Mouse (Mus musculus) midbrain, postnatal 0 days (tissue): ENCODE measurements around the gene Nrxn1. TPM values are rescaled to one million over a fixed set of nuclear protein-coding genes. Genes with fewer than 3 reads are reported as not detected.
A peak's percentile ranks its signal among the peaks of the same experiment; 100 is the strongest.

Experiments used
- ATAC-seq: fragments of 200-750 bp; cut with Nextera tagmentation; 2 replicates; pipeline ENCODE4 v1.8.0; 2017; ENCODE audit warnings: moderate number of reproducible peaks, mild to moderate bottlenecking, moderate TSS enrichment, moderate library complexity; ENCODE audit not compliant: low FRiP score
- DNase-seq: peaks from one replicate; pipeline ENCODE4 v3.0.0-alpha.2; 2015; ENCODE audit warnings: low spot score
- H3K27ac ChIP-seq: fragments of 300-500 bp; sonication (generic); 2 replicates; pipeline ENCODE4 v1.5.1; 2014; ENCODE audit warnings: low read depth, mild to moderate bottlenecking, low read length, mixed read lengths
- H3K27me3 ChIP-seq: fragments of 300-500 bp; sonication (generic); 2 replicates; pipeline ENCODE4 v1.6.1; 2014; ENCODE audit warnings: low read length, control low read depth, mixed read lengths; ENCODE audit not compliant: insufficient read depth
- H3K36me3 ChIP-seq: fragments of 300-500 bp; sonication (generic); 2 replicates; pipeline ENCODE4 v1.6.1; 2014; ENCODE audit warnings: low read length, control low read depth, mixed read lengths; ENCODE audit not compliant: insufficient read depth
- H3K4me1 ChIP-seq: fragments of 300-500 bp; sonication (generic); 2 replicates; pipeline ENCODE4 v1.6.1; 2014; ENCODE audit warnings: mild to moderate bottlenecking, control low read depth, antibody characterized with exemption, low read length, mixed read lengths; ENCODE audit not compliant: insufficient read depth
- H3K4me2 ChIP-seq: fragments of 300-500 bp; sonication (generic); 2 replicates; pipeline ENCODE4 v1.6.1; 2014; ENCODE audit warnings: low read depth, mild to moderate bottlenecking, low read length, mixed read lengths; ENCODE audit not compliant: poor library complexity, severe bottlenecking
- H3K4me3 ChIP-seq: fragments of 300-500 bp; sonication (generic); 2 replicates; pipeline ENCODE4 v1.5.1; 2014; ENCODE audit warnings: low read depth, mild to moderate bottlenecking, low read length, moderate library complexity
- H3K9ac ChIP-seq: fragments of 300-500 bp; sonication (generic); replicated peaks from 2 replicates; pipeline ENCODE4 v1.6.1; 2014; ENCODE audit warnings: mild to moderate bottlenecking, low read length, moderate library complexity, mixed read lengths; ENCODE audit not compliant: poor library complexity, severe bottlenecking
- H3K9me3 ChIP-seq: fragments of 300-500 bp; sonication (generic); 2 replicates; pipeline ENCODE4 v1.6.1; 2016; ENCODE audit warnings: low read length, control low read depth
- CTCF ChIP-seq: IDR thresholded peaks from 2 replicates; pipeline ENCODE4 v1.5.1; 2016; ENCODE audit warnings: antibody characterized with exemption, mild to moderate bottlenecking
- WGBS: fragments of 180-500 bp; shearing (Covaris S2); extraction: QIAGEN DNeasy Blood & Tissue Kit; methylation state at CpG from one replicate; pipeline ENCODE4 v1.1.7; 2014; 5-methylcytosine and 5-hydroxymethylcytosine counted together
- polyA plus RNA-seq: library from polyadenylated mRNA; unstranded; fragments of >200 nt; fragmentation: Nextera tagmentation; extraction: Ambion mirVana; gene quantifications from 2 replicates; pipeline ENCODE4 v1.2.1, GENCODE M21; 2015
- total RNA-seq: library from RNA; depleted of rRNA; stranded (reverse); fragments of >200 nt; gene quantifications from 2 replicates; pipeline ENCODE4 v1.2.3, GENCODE M21; 2014

Nrxn1 gene
- total and polyA plus RNA-seq, 2 experiments from 2014 or later, result 240 to 472 TPM

DNA sequence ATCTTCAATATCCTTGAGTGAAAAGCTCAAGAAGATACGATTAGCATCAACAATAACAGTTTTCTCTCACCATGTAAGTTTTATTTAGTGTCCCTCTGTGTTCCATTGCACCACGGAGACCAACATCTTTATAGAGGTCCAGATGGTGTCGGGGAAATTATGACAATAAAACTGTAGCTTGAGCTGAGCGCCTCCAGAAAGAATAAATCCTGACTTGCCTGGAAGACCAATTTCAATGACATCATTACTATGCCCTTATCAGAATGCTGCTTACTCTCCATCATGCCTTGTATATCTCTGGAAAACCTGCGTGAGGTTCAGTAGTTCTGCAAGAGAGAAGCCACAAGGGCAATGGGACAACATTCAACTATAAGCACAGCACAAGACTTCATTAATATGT lies 187.7 kb downstream of the Nrxn1 start:
- no peak for ATAC-seq
- H3K27ac ChIP-seq, result no peak overlapping the region
- H3K9ac ChIP-seq, result no peak overlapping the region
- no peaks in the 10 kb centered on the region for H3K27me3 ChIP-seq
- H3K4me3 ChIP-seq, result no peak overlapping the region
- DNase-seq, result no peak
- H3K4me2 ChIP-seq, result no peak overlapping the region
- H3K4me1 ChIP-seq, result no peaks in the 10 kb centered on the region
- no peak for TF ChIP-seq CTCF
- no peaks in the 10 kb centered on the region for H3K9me3 ChIP-seq
- no peaks in the 10 kb centered on the region for H3K36me3 ChIP-seq
- 87% methylated on average over 5 of the region's 5 CpGs for WGBS

DNA sequence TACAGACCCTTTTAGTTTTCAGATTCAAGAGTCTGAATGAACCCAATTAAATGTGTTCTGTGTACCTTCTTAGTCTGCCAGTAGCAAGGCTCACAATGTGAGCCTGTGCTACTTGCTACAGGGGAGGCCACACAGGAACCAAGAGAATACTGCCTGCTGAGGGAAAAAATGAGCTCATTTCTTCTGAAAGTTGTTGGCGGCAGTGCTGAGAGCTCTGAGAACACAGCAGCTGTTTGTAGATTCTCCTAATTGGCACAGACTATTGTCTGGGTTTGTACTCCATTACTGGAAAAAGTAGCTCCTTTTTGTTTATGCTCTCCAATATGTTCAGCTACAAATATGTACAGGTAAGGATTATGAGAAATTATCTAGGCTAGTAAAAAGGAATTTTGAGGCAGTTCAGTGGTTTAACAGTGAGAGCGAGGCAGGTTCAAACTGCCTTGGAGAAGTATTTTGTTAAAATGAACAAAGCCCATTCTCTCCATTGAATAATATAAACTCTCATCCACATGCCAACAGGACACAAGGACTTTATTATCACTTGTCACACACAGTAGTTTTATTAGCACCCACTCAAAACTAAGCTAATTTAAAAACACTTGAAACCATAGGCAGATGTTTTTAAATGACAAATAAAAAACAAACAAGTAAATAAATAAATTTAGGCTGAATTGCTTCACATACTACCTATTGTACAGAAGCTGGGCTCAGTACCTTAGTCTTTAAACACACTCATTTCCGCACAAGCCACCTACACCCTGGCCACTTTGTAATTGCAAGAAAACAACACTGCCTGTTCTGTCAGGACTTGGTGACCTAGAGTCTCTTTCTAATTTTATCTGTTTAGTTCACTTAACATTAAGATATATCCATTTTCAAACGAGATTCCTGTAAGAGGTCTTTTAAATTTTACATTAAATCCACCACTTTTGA lies 200.3 kb downstream of the Nrxn1 start:
- WGBS, result 44% methylated on average over 4 of the region's 4 CpGs
- ATAC-seq, result peak; percentile 77

DNA sequence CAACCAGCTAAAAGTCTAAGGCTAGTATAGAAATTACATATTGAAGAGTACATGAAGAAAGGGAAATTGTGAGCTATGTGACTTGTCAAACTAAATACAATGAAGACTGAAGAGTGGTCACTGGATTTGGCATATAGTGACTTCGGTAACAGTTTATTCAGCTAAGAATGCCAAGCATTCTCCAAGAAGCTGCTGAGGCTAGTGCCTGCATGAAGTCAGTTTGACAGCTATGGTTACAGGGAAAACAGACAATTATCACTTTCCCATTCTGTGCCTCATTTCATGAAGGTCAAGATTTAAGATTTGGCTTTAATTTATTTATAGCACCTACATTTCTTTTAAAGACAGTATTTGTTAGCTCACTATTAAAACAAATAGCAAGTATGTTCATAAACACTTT lies 201.2 kb downstream of the Nrxn1 start:
- Histone ChIP-seq H3K4me3 (no peak overlapping the region), H3K4me2 (no peak overlapping the region), H3K27ac (0 out of 2 replicates have a peak overlapping the region, but pooled peaks have one; percentile 12), H3K9me3 (no peaks in the 10 kb centered on the region), H3K36me3 (no peaks in the 10 kb centered on the region), H3K27me3 (no peaks in the 10 kb centered on the region), H3K9ac (no peak overlapping the region), H3K4me1 (no peaks in the 10 kb centered on the region)
- no peak for DNase-seq
- WGBS, result 67% methylated on average over 1 of the region's 1 CpGs
- no peak for TF ChIP-seq CTCF
- ATAC-seq, result no peak

More for the DNA sequence above, 200.3 kb downstream of the Nrxn1 start:
- Histone ChIP-seq H3K36me3 (no peaks in the 10 kb centered on the region), H3K4me2 (no peak overlapping the region), H3K4me1 (no peaks in the 10 kb centered on the region), H3K27ac (peak overlapping the region; percentile 69), H3K9me3 (no peaks in the 10 kb centered on the region), H3K9ac (no peak overlapping the region), H3K4me3 (no peak overlapping the region), H3K27me3 (no peaks in the 10 kb centered on the region)
- TF ChIP-seq CTCF, result no peak
- DNase-seq, result peak; percentile 82

DNA sequence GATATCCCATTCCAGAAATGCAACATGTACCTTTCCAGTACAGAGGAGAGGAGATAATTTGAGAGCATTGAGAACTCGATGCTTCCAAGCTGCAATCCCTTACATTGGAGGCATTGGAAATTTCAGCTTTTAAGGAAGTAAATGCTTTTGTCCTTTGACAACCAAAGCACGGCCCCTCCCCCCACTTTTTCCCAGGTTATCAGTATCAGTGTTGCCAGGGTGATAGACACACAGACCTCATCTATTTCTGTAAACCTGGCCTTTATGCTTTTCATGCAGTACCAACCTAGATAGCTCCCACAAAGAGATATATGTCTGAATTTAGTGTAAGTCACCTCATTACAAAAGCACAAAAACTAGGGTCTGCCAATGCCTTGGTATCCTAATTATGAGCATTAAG lies 235.6 kb downstream of the Nrxn1 start:
- no peak for ATAC-seq
- no peak overlapping the region for H3K9ac ChIP-seq
- no peaks in the 10 kb centered on the region for H3K36me3 ChIP-seq
- H3K9me3 ChIP-seq, result no peaks in the 10 kb centered on the region
- TF ChIP-seq CTCF, result no peak
- H3K27me3 ChIP-seq, result no peaks in the 10 kb centered on the region
- no peak overlapping the region for H3K27ac ChIP-seq
- no peak for DNase-seq
- no peak overlapping the region for H3K4me3 ChIP-seq
- 40% methylated on average over 2 of the region's 2 CpGs for WGBS
- H3K4me1 ChIP-seq, result peaks cover 8% of the 10 kb centered on the region; the same call in 1 of the 2 replicates
- no peak overlapping the region for H3K4me2 ChIP-seq

DNA sequence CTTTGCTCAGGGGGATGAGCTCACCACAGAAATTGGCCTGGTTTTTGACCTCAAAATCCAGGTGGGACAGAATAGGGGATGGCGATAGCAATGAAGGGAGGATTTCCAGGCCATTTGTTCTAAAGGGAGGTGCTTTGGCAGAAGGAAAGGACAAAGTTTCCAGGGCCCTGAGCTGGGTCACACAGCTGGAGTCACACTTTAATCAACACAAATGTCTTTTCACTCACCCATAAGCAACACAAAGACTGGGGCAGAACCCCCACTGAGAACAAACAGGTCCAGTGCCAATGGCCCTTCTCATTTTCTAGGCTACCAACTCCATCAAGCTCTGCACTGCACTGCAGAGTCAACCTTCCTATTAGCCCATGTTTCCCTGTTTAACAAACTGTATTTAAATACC lies 249.0 kb downstream of the Nrxn1 start:
- TF ChIP-seq CTCF, result no peak
- Histone ChIP-seq H3K4me2 (no peak overlapping the region), H3K27ac (no peak overlapping the region), H3K9me3 (no peaks in the 10 kb centered on the region), H3K36me3 (no peaks in the 10 kb centered on the region), H3K4me3 (no peak overlapping the region), H3K4me1 (no peaks in the 10 kb centered on the region), H3K9ac (no peak overlapping the region), H3K27me3 (no peaks in the 10 kb centered on the region)
- DNase-seq (no peak), ATAC-seq (no peak)
- 13% methylated on average over 1 of the region's 1 CpGs for WGBS

DNA sequence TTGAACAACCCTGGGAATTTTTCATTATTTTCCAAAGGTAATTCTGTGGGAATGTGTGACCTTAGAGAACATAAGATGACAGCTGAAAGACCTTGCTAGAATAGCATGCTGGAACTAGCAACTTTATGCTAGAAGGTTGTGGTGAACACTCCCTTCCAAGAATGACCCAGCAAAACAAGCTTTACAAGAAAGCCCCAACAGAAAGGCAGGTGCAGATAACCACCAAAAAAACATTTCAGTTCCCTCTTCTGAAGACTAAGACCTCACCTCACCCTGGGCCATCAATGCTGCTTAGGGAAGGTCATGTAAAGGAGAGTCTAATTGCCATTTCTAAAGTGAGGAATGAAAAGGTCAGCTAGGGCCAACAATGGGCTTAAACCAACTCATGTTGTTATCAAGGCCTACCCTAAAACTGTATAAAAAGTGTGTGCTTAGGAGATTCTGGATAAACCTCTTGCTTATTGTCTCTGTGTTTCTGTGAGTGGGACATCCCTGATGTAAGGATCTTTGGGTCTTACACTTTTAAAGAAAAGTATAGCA lies 249.7 kb downstream of the Nrxn1 start:
- no peaks in the 10 kb centered on the region for H3K9me3 ChIP-seq
- DNase-seq, result no peak
- H3K9ac ChIP-seq, result no peak overlapping the region
- no peaks in the 10 kb centered on the region for H3K4me1 ChIP-seq
- H3K27ac ChIP-seq, result no peak overlapping the region
- H3K4me2 ChIP-seq, result no peak overlapping the region
- no peak overlapping the region for H3K4me3 ChIP-seq
- no peak for TF ChIP-seq CTCF
- no peaks in the 10 kb centered on the region for H3K36me3 ChIP-seq
- H3K27me3 ChIP-seq, result no peaks in the 10 kb centered on the region
- ATAC-seq, result no peak
